Mouse (Mus musculus): ENCODE data around the gene Clk3. TPM values are rescaled to one million over a fixed set of nuclear protein-coding genes. Genes with fewer than 3 reads are reported as not detected.

Gene Clk3
- 183 TPM for total RNA-seq (2023)

GRCm38 (mm10) chr9:57765364-57766351 is at the start of gene Clk3:
Clk3 (minus strand) TSS chr9:57765860.

GRCm38 (mm10) chr9:57708068-57708719 is 57.5 kb downstream of the Clk3 start, which contains the start of gene Edc3:
Edc3 (plus strand) TSS chr9:57708540.

Other genes with a start within 250 kb of the Clk3 start
- gene Cox5a, start 244.6 kb downstream of the Clk3 start, total RNA-seq (2023), result 82.0 TPM
- gene Fam219b, start 228.3 kb downstream of the Clk3 start, total RNA-seq (2023), result 15.9 TPM
- gene Mpi, start 213.1 kb downstream of the Clk3 start, total RNA-seq (2023), result 5.7 TPM
- gene Scamp2, start 204.9 kb downstream of the Clk3 start, total RNA-seq (2023), result 64.9 TPM
- gene Ulk3, start 176.4 kb downstream of the Clk3 start, total RNA-seq (2023), result 56.8 TPM
- not detected for gene Cplx3, start 159.6 kb downstream of the Clk3 start, total RNA-seq (2023)
- gene Lman1l, start 145.1 kb downstream of the Clk3 start, total RNA-seq (2023), result 2.6 TPM
- 295 TPM for gene Csk, start 112.2 kb downstream of the Clk3 start, total RNA-seq (2023)
- not detected for gene Cyp1a2, start 82.2 kb downstream of the Clk3 start, total RNA-seq (2023)
- not detected for gene Cyp1a1, start 77.9 kb downstream of the Clk3 start, total RNA-seq (2023)
- gene Edc3, start 57.3 kb downstream of the Clk3 start, total RNA-seq (2023), result 19.6 TPM
- gene Arid3b, start 70.9 kb upstream of the Clk3 start, total RNA-seq (2023), result 83.7 TPM
- gene Ubl7, start 145.1 kb upstream of the Clk3 start, total RNA-seq (2023), result 75.9 TPM
- 2.4 TPM for gene Sema7a, start 174.3 kb upstream of the Clk3 start, total RNA-seq (2023)
- gene Cyp11a1, start 240.6 kb upstream of the Clk3 start, total RNA-seq (2023), result 0.18 TPM